Mouse (Mus musculus) heart, postnatal 0 days (tissue): Measurements from ENCODE around the gene Ifih1. TPM values are rescaled to one million over a fixed set of nuclear protein-coding genes. Genes with fewer than 3 reads are reported as not detected.

Experiments used
- ATAC-seq: fragments of 200-750 bp; cut with Nextera tagmentation; 2 replicates; pipeline ENCODE4 v1.8.0; 2017; ENCODE audit warnings: low read depth, moderate number of reproducible peaks, moderate library complexity; ENCODE audit not compliant: insufficient read depth
- DNase-seq: peaks from one replicate; pipeline ENCODE4 v3.0.0-alpha.2; 2016; ENCODE audit warnings: low spot score
- H3K27ac ChIP-seq: fragments of 300-500 bp; sonication (generic); 2 replicates; pipeline ENCODE4 v1.5.1; 2014; ENCODE audit warnings: low read depth, mild to moderate bottlenecking
- H3K27me3 ChIP-seq: fragments of 300-500 bp; sonication (generic); 2 replicates; pipeline ENCODE4 v1.6.1; 2014; ENCODE audit warnings: low read length, mixed read lengths; ENCODE audit not compliant: control insufficient read depth, insufficient read depth
- H3K36me3 ChIP-seq: fragments of 300-500 bp; sonication (generic); replicated peaks from 2 replicates; pipeline ENCODE4 v1.6.1; 2014; ENCODE audit warnings: low read length, mixed read lengths; ENCODE audit not compliant: control insufficient read depth, insufficient read depth
- H3K4me1 ChIP-seq: fragments of 300-500 bp; sonication (generic); 2 replicates; pipeline ENCODE4 v1.6.1; 2014; ENCODE audit warnings: antibody characterized with exemption; ENCODE audit not compliant: control insufficient read depth, insufficient read depth
- H3K4me2 ChIP-seq: fragments of 300-500 bp; sonication (generic); 2 replicates; pipeline ENCODE4 v1.6.1; 2014; ENCODE audit warnings: low read depth, mild to moderate bottlenecking, low read length, moderate library complexity
- H3K4me3 ChIP-seq: fragments of 300-500 bp; sonication (generic); 2 replicates; pipeline ENCODE4 v1.5.1; 2014; ENCODE audit warnings: low read depth, low read length
- H3K9ac ChIP-seq: fragments of 300-500 bp; sonication (generic); replicated peaks from 2 replicates; pipeline ENCODE4 v1.6.1; 2014; ENCODE audit warnings: low read depth, low read length, mixed read lengths
- H3K9me3 ChIP-seq: fragments of 300-500 bp; sonication (generic); replicated peaks from 2 replicates; pipeline ENCODE4 v1.6.1; 2016; ENCODE audit warnings: low read length; ENCODE audit not compliant: control insufficient read depth
- CTCF ChIP-seq: IDR thresholded peaks from 2 replicates; pipeline ENCODE4 v1.5.1; 2016; ENCODE audit warnings: antibody characterized with exemption, control low read depth, low read depth
- EP300 ChIP-seq: IDR thresholded peaks from 2 replicates; pipeline ENCODE4 v1.6.1; 2016; ENCODE audit warnings: antibody characterized with exemption, low read depth
- WGBS: fragments of 180-500 bp; shearing (Covaris S2); extraction: QIAGEN DNeasy Blood & Tissue Kit; methylation state at CpG from one replicate; pipeline ENCODE4 v1.1.7; 2014; 5-methylcytosine and 5-hydroxymethylcytosine counted together
- polyA plus RNA-seq: library from polyadenylated mRNA; unstranded; fragments of >200 nt; fragmentation: Nextera tagmentation; extraction: Ambion mirVana; gene quantifications from 2 replicates; pipeline ENCODE4 v1.2.1, GENCODE M21; 2015
- total RNA-seq: library from RNA; depleted of rRNA; stranded (reverse); fragments of >200 nt; gene quantifications from 2 replicates; pipeline ENCODE4 v1.2.3, GENCODE M21; 2014; ENCODE audit warnings: low replicate concordance

Gene Ifih1
- total and polyA plus RNA-seq, 2 experiments from 2014 or later: 2.1 to 3.2 TPM

DNA sequence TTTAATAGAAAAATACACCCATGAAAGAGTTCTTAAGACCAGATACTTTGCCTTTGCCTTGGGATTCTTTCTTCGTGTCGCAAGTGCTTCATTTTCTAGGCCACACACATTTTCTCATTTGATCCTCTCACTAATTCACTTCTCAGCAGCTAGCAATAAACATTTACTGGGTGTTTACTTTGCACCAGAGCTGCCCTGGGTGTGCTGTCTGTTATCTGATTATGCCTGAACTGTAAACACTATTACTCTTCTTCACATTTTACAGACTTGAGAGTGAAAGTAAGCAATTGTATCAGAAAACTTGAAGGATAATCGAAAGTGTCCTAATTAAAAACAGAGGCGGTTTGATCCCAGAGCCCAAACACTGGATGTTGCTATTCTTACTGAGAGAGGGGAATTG lies 56.7 kb downstream of the Ifih1 start:
- TF ChIP-seq CTCF (no peak), EP300 (no peak)
- no peak for DNase-seq
- H3K4me1 ChIP-seq: no peaks in the 10 kb centered on the region
- WGBS: 77% methylated on average over 4 of the region's 4 CpGs
- no peaks in the 10 kb centered on the region for H3K36me3 ChIP-seq
- no peak overlapping the region for H3K27ac ChIP-seq
- no peak overlapping the region for H3K4me2 ChIP-seq
- ATAC-seq: no peak
- H3K4me3 ChIP-seq: no peak overlapping the region
- no peaks in the 10 kb centered on the region for H3K27me3 ChIP-seq
- no peak overlapping the region for H3K9ac ChIP-seq
- no peaks in the 10 kb centered on the region for H3K9me3 ChIP-seq

DNA sequence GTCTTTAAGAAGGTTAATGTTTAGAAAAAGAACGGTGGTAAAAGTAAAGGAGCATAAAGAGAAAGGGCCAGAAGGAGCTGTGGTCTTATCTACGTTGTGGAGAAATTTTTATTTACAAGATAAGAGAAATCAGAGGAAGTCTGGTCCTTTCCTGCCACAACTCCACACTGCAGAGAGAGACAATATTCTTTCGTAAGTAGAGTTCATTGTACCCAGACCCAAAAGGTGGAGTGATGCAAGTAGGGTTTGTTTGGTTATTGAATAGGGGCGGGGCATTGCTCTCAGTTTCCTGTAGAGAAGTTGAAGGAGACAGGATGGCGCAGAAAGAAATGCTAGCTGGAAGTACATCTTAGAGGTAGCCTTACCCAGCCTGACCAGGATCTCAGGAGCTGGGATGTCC lies 60.3 kb downstream of the Ifih1 start:
- H3K4me3 ChIP-seq: no peak overlapping the region
- H3K4me2 ChIP-seq: no peak overlapping the region
- H3K27me3 ChIP-seq: no peaks in the 10 kb centered on the region
- ATAC-seq: no peak
- H3K9ac ChIP-seq: no peak overlapping the region
- no peak for TF ChIP-seq EP300
- TF ChIP-seq CTCF: no peak
- 60% methylated on average over 5 of the region's 5 CpGs for WGBS
- H3K9me3 ChIP-seq: no peaks in the 10 kb centered on the region
- no peaks in the 10 kb centered on the region for H3K4me1 ChIP-seq
- no peaks in the 10 kb centered on the region for H3K36me3 ChIP-seq
- no peak for DNase-seq
- no peak overlapping the region for H3K27ac ChIP-seq

DNA sequence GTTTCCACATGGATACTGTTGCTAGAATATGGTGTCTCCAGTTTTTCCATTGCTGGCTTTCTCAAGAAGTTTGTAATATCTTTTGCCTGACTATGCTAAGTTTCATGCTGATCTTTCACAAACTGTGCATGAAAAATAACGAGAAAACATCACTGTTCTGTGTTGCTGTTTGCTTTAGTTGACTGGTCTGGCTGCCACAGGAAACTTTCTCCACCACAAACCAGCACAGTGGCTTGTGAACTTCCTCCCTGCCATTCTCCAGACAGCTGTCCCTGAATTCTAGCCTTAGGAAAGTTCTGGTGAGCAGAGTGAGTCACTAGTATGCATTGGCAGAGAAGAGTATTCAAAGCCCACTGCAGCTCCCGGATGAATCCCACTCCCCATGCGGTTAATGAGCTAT lies 71.1 kb downstream of the Ifih1 start:
- 61% methylated on average over 3 of the region's 3 CpGs for WGBS
- no peak for DNase-seq

DNA sequence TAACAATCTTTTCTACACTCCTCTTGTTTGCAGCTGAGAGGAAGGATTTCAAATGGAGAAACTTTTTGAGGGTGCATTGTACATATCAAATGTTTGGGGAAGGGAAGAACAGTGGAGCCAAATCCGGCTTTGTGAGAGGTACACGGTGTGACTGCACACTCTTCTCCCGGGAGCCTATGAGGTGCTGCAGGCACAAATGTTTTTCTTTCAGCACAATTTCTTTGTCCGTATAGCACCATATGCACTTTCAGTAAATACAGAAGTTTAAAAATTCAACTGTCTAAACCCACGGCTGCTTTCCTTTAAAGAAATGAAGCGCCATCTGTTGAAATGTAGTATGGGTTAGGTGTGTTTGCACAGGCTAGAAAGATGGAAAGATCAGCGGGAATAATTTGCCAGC lies 71.8 kb downstream of the Ifih1 start:
- H3K27ac ChIP-seq: no peak overlapping the region
- DNase-seq (no peak), ATAC-seq (no peak)
- H3K36me3 ChIP-seq: no peaks in the 10 kb centered on the region
- no peak overlapping the region for H3K4me2 ChIP-seq
- 75% methylated on average over 7 of the region's 7 CpGs for WGBS
- no peaks in the 10 kb centered on the region for H3K9me3 ChIP-seq
- H3K4me1 ChIP-seq: no peaks in the 10 kb centered on the region
- no peak for TF ChIP-seq CTCF
- TF ChIP-seq EP300: no peak
- H3K4me3 ChIP-seq: no peak overlapping the region
- H3K9ac ChIP-seq: no peak overlapping the region
- no peaks in the 10 kb centered on the region for H3K27me3 ChIP-seq

More for the DNA sequence above, 71.1 kb downstream of the Ifih1 start:
- no peak overlapping the region for H3K9ac ChIP-seq
- H3K4me1 ChIP-seq: no peaks in the 10 kb centered on the region
- no peak for ATAC-seq
- H3K36me3 ChIP-seq: no peaks in the 10 kb centered on the region
- H3K27me3 ChIP-seq: no peaks in the 10 kb centered on the region
- H3K4me2 ChIP-seq: no peak overlapping the region
- no peak overlapping the region for H3K4me3 ChIP-seq
- no peak overlapping the region for H3K27ac ChIP-seq
- TF ChIP-seq EP300: no peak
- no peak for TF ChIP-seq CTCF
- no peaks in the 10 kb centered on the region for H3K9me3 ChIP-seq

DNA sequence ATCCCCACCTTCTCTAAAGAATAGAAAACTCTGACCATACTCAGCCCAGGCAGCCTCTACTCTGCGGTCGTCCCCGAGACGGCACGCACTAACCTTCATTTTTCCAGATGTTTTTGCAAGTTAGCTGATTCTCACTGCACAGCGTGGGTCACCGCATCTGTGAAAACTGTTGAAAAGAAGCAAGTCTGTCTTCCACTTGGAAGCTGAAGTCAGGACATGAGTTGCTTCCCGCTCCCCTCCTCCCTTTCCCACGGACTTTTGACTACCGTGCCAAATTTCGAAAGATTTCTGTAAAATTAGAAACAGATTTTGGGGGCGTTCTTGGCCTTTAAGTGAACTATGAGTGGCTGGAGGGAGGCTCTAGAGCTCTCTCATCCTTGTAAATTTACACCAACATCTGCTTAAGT lies 72.3 kb downstream of the Ifih1 start, which contains the start of gene Fap:
Gene Fap, minus strand, starts transcription at position 323 of the 407 bp plus-strand sequence.
- H3K27ac ChIP-seq: peak within 1 kb of the TSS; percentile 51; the same call in 1 of the 2 replicates
- no peaks in the 10 kb centered on the region for H3K4me1 ChIP-seq
- 69% methylated on average over 12 of the region's 12 CpGs for WGBS
- peak within 1 kb of the TSS; percentile 38; the same call in 1 of the 2 replicates for H3K4me2 ChIP-seq
- H3K27me3 ChIP-seq: no peaks in the 10 kb centered on the region
- TF ChIP-seq EP300: no peak
- no peak for TF ChIP-seq CTCF
- H3K9me3 ChIP-seq: no peaks in the 10 kb centered on the region
- peak within 1 kb of the TSS; percentile 28 for H3K4me3 ChIP-seq
- H3K9ac ChIP-seq: no peak within 1 kb of the TSS
- ATAC-seq (peak; percentile 8; the same call in 1 of the 2 replicates), DNase-seq (peak; percentile 22)
- no peaks in the 10 kb centered on the region for H3K36me3 ChIP-seq

DNA sequence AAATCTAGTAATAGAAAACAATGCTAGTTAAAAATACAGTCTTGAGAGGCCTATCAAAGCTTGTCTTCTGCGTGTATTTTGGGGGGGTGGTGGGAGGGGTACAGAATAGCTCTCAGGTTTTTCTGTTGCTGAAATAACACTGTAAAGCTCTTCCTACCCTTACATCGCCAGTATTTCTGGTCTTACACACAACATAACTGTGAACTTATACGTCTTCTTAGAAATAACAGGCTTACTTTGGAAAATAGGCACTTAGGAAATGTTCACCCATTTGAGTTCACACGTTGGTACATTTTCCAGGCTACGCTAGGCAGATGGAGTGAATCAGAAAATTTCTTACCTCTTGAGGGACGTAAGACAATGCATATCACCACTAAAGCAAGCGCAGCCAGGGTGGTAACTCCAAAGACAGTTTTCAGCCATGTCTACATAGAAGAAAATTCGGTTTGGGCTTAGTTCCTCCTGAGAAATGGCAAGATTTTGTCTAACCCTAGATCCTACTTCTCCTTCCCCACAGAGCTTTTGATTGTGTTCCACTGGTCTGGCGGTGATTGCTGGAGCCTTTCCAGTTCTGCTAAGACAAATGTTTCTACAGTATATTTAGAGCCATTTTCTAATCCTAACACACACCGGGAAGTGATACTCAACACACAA lies 72.8 kb downstream of the Ifih1 start:
- no peak overlapping the region for H3K9ac ChIP-seq
- TF ChIP-seq CTCF: no peak
- TF ChIP-seq EP300: no peak
- H3K27me3 ChIP-seq: no peaks in the 10 kb centered on the region
- H3K27ac ChIP-seq: peak overlapping the region; percentile 51; the same call in 1 of the 2 replicates
- H3K9me3 ChIP-seq: no peaks in the 10 kb centered on the region
- H3K4me2 ChIP-seq: peak overlapping the region; percentile 38; the same call in 1 of the 2 replicates
- no peaks in the 10 kb centered on the region for H3K36me3 ChIP-seq
- no peaks in the 10 kb centered on the region for H3K4me1 ChIP-seq
- WGBS: 69% methylated on average over 10 of the region's 10 CpGs
- ATAC-seq (no peak), DNase-seq (no peak)
- H3K4me3 ChIP-seq: peak overlapping the region; percentile 28
